ENCODE assay signal across 28 mouse cellular contexts in the genomic region with DNA sequence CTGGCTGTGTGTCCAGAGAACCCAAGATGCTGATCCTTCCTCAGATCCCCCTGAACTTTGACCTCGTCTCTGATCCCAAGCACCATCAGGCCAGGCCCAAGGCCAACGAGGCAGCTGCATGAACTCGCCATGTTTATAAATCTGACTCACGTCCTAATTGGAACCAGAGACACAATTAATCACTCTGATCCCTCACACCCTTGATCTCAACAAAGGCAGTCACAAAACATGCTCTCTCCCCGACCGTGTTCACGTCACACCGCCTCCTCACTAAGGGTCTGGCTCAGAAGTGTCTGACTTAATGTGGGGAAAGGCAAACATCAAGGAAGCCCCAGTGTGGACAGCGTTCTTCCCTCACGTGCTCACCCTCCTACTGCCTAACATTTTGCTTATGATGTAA.
DNase-seq lines count a peak whose midpoint lies in the region; ATAC-seq and TF ChIP-seq lines count a peak whose summit lies in the region.
"Had no signal": no experiment of that assay in that cellular context is flagged by ENCODE, and none has a peak within 500 bp of the region (broad histone marks: within the 10 kb centered on the region; RNA-seq: fewer than 3 reads in every experiment).

No protein-coding gene starts in this region.

- no peaks in the 10 kb centered on the region; the same call in 1 of the 2 replicates for H3K4me1 ChIP-seq in midbrain, embryonic 11.5 days (ENCODE audit: control insufficient read depth, insufficient read depth, low read length)
- H3K4me1 ChIP-seq in midbrain, embryonic 10.5 days: peaks cover 13% of the 10 kb centered on the region
- no peaks in the 10 kb centered on the region for H3K4me1 ChIP-seq in limb, embryonic 11.5 days (ENCODE audit: control insufficient read depth, insufficient read depth, low read length)
- H3K4me1 ChIP-seq: liver, embryonic 12.5 days had no signal

- H3K4me3 ChIP-seq in midbrain, embryonic 11.5 days (ENCODE audit: low read depth, low read length): no peak overlapping the region
- no peak overlapping the region for H3K4me3 ChIP-seq in midbrain, embryonic 10.5 days
- H3K4me3 ChIP-seq in limb, embryonic 11.5 days (ENCODE audit: low read depth, low read length): no peak overlapping the region
- H3K4me3 ChIP-seq in gastrocnemius, adult 2 months: no peak overlapping the region
- H3K4me3 ChIP-seq: forebrain, embryonic 13.5 days; left cerebral cortex, adult 2 months; liver, embryonic 12.5 days had no signal

- H3K27me3 ChIP-seq in midbrain, embryonic 11.5 days (ENCODE audit: control insufficient read depth, insufficient read depth, low read length): no peaks in the 10 kb centered on the region
- H3K27me3 ChIP-seq in midbrain, embryonic 10.5 days (ENCODE audit: low read depth, poor library complexity, severe bottlenecking): no peaks in the 10 kb centered on the region
- no peaks in the 10 kb centered on the region for H3K27me3 ChIP-seq in limb, embryonic 11.5 days (ENCODE audit: control insufficient read depth, insufficient read depth, low read length)
- H3K27me3 ChIP-seq: forebrain, embryonic 13.5 days; liver, embryonic 12.5 days had no signal

- DNase-seq in midbrain, embryonic 11.5 days (ENCODE audit: low spot score, missing footprints): peak; percentile 76
- no peak for DNase-seq in midbrain, embryonic 10.5 days (ENCODE audit: low spot score)
- peak; percentile 55 for DNase-seq in embryo, embryonic 11 days
- DNase-seq in limb, embryonic 11.5 days (ENCODE audit: low spot score): peak; percentile 25
- DNase-seq in yolk sac, embryonic 10.5 days (ENCODE audit: low spot score): peak; percentile 7
- DNase-seq in heart, postnatal 4 days: no peak
- DNase-seq in left cerebral cortex, adult 11 months (ENCODE audit: low spot score): no peak
- no peak for DNase-seq in gastrocnemius, adult 2 months
- DNase-seq: adrenal gland, postnatal 25 days; cerebellum, adult 9-10 months; cerebellum, postnatal 36 days; gastrocnemius, postnatal 25 days; heart, adult 11 months; kidney, adult 9 months; kidney, postnatal 10 days; layer of hippocampus, adult 9-11 months; liver, postnatal 0 days; midbrain, embryonic 14.5 days; right cerebral cortex, adult 18-20 months; right cerebral cortex, postnatal 4 days; thymus, postnatal 14 days had no signal

- ATAC-seq in midbrain, embryonic 11.5 days (ENCODE audit: low FRiP score): no peak
- ATAC-seq in limb, embryonic 11.5 days (ENCODE audit: insufficient number of reproducible peaks, low FRiP score, low TSS enrichment, low read depth): no peak
- ATAC-seq: forebrain, embryonic 13.5 days; intestine, postnatal 0 days; liver, embryonic 12.5 days; liver, postnatal 0 days; lung, postnatal 0 days had no signal

- no peak overlapping the region for H3K4me2 ChIP-seq in midbrain, embryonic 11.5 days
- H3K4me2 ChIP-seq in limb, embryonic 11.5 days (ENCODE audit: low read depth, severe bottlenecking): no peak overlapping the region
- H3K4me2 ChIP-seq: forebrain, embryonic 13.5 days; heart, embryonic 11.5 days; hindbrain, embryonic 14.5 days; liver, embryonic 12.5 days had no signal

- no peak for TF ChIP-seq CTCF in gastrocnemius, adult 2 months (IDR thresholded peaks at IDR 0.05)

- H3K9me3 ChIP-seq in midbrain, embryonic 11.5 days (ENCODE audit: control insufficient read depth, low read length): no peaks in the 10 kb centered on the region
- no peaks in the 10 kb centered on the region for H3K9me3 ChIP-seq in midbrain, embryonic 10.5 days (replicated peaks)
- no peaks in the 10 kb centered on the region for H3K9me3 ChIP-seq in limb, embryonic 11.5 days (ENCODE audit: control insufficient read depth, low read length)
- H3K9me3 ChIP-seq: forebrain, embryonic 13.5 days; liver, embryonic 12.5 days had no signal

- H3K27ac ChIP-seq in midbrain, embryonic 11.5 days (ENCODE audit: low read depth, low read length): no peak overlapping the region
- no peak overlapping the region for H3K27ac ChIP-seq in midbrain, embryonic 10.5 days (replicated peaks)
- H3K27ac ChIP-seq in limb, embryonic 11.5 days (replicated peaks; ENCODE audit: low read depth, low read length): no peak overlapping the region
- no peak overlapping the region for H3K27ac ChIP-seq in gastrocnemius, adult 2 months
- H3K27ac ChIP-seq: forebrain, embryonic 13.5 days; hindbrain, embryonic 14.5 days; left cerebral cortex, adult 2 months; liver, embryonic 12.5 days had no signal

- intact Hi-C loops in gastrocnemius, adult 2 months (cut with DNase I): no loop called here

- 63% methylated on average over 10 of the region's 10 CpGs for WGBS in midbrain, embryonic 11.5 days
- 64% methylated on average over 10 of the region's 10 CpGs for WGBS in midbrain, embryonic 10.5 days
- 14% methylated on average over 10 of the region's 10 CpGs for WGBS in limb, embryonic 11.5 days

- no peak overlapping the region for H3K9ac ChIP-seq in midbrain, embryonic 11.5 days (ENCODE audit: low read length)
- no peak overlapping the region for H3K9ac ChIP-seq in limb, embryonic 11.5 days (ENCODE audit: low read length)
- H3K9ac ChIP-seq: forebrain, embryonic 13.5 days; hindbrain, embryonic 14.5 days; liver, embryonic 12.5 days; liver, postnatal 0 days had no signal

- no peaks in the 10 kb centered on the region for H3K36me3 ChIP-seq in midbrain, embryonic 11.5 days (ENCODE audit: control insufficient read depth, insufficient read depth, low read length)
- no peaks in the 10 kb centered on the region for H3K36me3 ChIP-seq in midbrain, embryonic 10.5 days
- no peaks in the 10 kb centered on the region for H3K36me3 ChIP-seq in limb, embryonic 11.5 days (ENCODE audit: control insufficient read depth, insufficient read depth, low read length)
- H3K36me3 ChIP-seq: liver, embryonic 12.5 days had no signal

Comparison
In these comparisons a context has a peak if more than half of its experiments do, and no peak if none do; other contexts are left out.
1. DNase-seq: peak in midbrain, embryonic 11.5 days (single experiment), embryo, embryonic 11 days (single experiment), limb, embryonic 11.5 days (single experiment) and yolk sac, embryonic 10.5 days (single experiment); none in midbrain, embryonic 10.5 days (single experiment), heart, postnatal 4 days (single experiment), left cerebral cortex, adult 11 months (single experiment) and gastrocnemius, adult 2 months (single experiment).